Comparison of ENCODE assay signal across 19 mouse cellular contexts in genomic region chr10:115359066-115359465, GRCm38 (mm10). TPM values are rescaled to one million over a fixed set of nuclear protein-coding genes. Genes with fewer than 3 reads are reported as not detected.
A peak's percentile ranks its signal among the peaks of the same experiment; 100 is the strongest.
DNase-seq lines count a peak whose midpoint lies in the region; ATAC-seq lines count a peak whose summit lies in the region.
"Had no signal": no experiment of that assay in that cellular context is flagged by ENCODE, and none has a peak within 500 bp of the region (broad histone marks: within the 10 kb centered on the region; RNA-seq: fewer than 3 reads in every experiment).

No protein-coding gene starts in this region.

- no peak for ATAC-seq in megakaryocyte, adult 5-6 weeks (ENCODE audit: poor library complexity, severe bottlenecking)
- ATAC-seq: activated CD4-positive, CD25-positive, alpha-beta regulatory T cell, adult 4 months; CD4-positive, CD25-positive, alpha-beta regulatory T cell, adult 4 months; forebrain, embryonic 16.5 days; liver, postnatal 0 days had no signal

- H3K36me3 ChIP-seq in megakaryocyte, embryonic 14.5 days (replicated peaks; ENCODE audit: low read length), result peaks cover 49% of the 10 kb centered on the region

- DNase-seq in MN1 (ENCODE audit: low spot score), result peak; percentile 33
- DNase-seq in kidney, postnatal 10 days, result peak; percentile 34
- no peak for DNase-seq in urinary bladder, postnatal 25 days (ENCODE audit: low spot score)
- no peak for DNase-seq in left cerebral cortex, adult 11 months (ENCODE audit: low spot score)
- DNase-seq in spleen, postnatal 36 days (ENCODE audit: low spot score in 2 of 2), result no peak
- DNase-seq: adrenal gland, postnatal 10 days; cerebellum, adult 9-11 months; heart, postnatal 10 days; layer of hippocampus, postnatal 36 days; liver, postnatal 0 days; lung, postnatal 14 days; thymus, postnatal 14 days had no signal

- H3K4me1 ChIP-seq in megakaryocyte, embryonic 14.5 days, result peaks cover 50% of the 10 kb centered on the region

- H3K9me3 ChIP-seq in megakaryocyte, embryonic 14.5 days, result no peaks in the 10 kb centered on the region
- H3K9me3 ChIP-seq: limb, embryonic 15.5 days had no signal

- H3K4me3 ChIP-seq in megakaryocyte, embryonic 14.5 days (replicated peaks), result peak overlapping the region; percentile 67
- H3K4me3 ChIP-seq: layer of hippocampus, adult 2 months; limb, embryonic 15.5 days had no signal

- no peaks in the 10 kb centered on the region for H3K27me3 ChIP-seq in megakaryocyte, embryonic 14.5 days (replicated peaks)
- H3K27me3 ChIP-seq: limb, embryonic 15.5 days had no signal

RNA-seq across cellular contexts. Expression of gene Tmem19, which starts 3.2 kb away (rescaled TPM):
- polyA plus RNA-seq in megakaryocyte, embryonic 14.5 days (2012; ENCODE audit: insufficient read depth, low replicate concordance), result 6.1 and 9.6 TPM in 2 replicates
- 16.6 and 22.8 TPM in 2 replicates for total RNA-seq in megakaryocyte, adult 5-6 weeks (2015)
- total RNA-seq in megakaryocyte, adult 5-6 weeks (2017), result 20.2 and 25.6 TPM in 2 replicates

RNA-seq across cellular contexts. Expression of gene Thap2, which starts 25.2 kb away (rescaled TPM):
- 4.1 and 5.5 TPM in 2 replicates for polyA plus RNA-seq in megakaryocyte, embryonic 14.5 days (2012; ENCODE audit: insufficient read depth, low replicate concordance)
- 5.5 and 5.8 TPM in 2 replicates for total RNA-seq in megakaryocyte, adult 5-6 weeks (2015)
- 5.6 and 5.7 TPM in 2 replicates for total RNA-seq in megakaryocyte, adult 5-6 weeks (2017)

RNA-seq across cellular contexts. Expression of gene Zfc3h1, which starts 25.7 kb away (rescaled TPM):
- 2.8 and 2.9 TPM in 2 replicates for polyA plus RNA-seq in megakaryocyte, embryonic 14.5 days (2012; ENCODE audit: insufficient read depth, low replicate concordance)
- 56.7 and 65.8 TPM in 2 replicates for total RNA-seq in megakaryocyte, adult 5-6 weeks (2015)
- total RNA-seq in megakaryocyte, adult 5-6 weeks (2017), result 46.7 and 47.7 TPM in 2 replicates

RNA-seq across cellular contexts. Expression of gene Rab21, which starts 43.7 kb away (rescaled TPM):
- 33.5 and 38.0 TPM in 2 replicates for polyA plus RNA-seq in megakaryocyte, embryonic 14.5 days (2012; ENCODE audit: insufficient read depth, low replicate concordance)
- 88.2 and 97.4 TPM in 2 replicates for total RNA-seq in megakaryocyte, adult 5-6 weeks (2015)
- 49.3 and 53.4 TPM in 2 replicates for total RNA-seq in megakaryocyte, adult 5-6 weeks (2017)

Comparison
In these comparisons a context has a peak if more than half of its experiments do, and no peak if none do; other contexts are left out.
1. DNase-seq: peak in MN1 (single experiment) and kidney, postnatal 10 days (single experiment); none in urinary bladder, postnatal 25 days (single experiment), left cerebral cortex, adult 11 months (single experiment) and spleen, postnatal 36 days (0 of 2).